Mouse (Mus musculus) E14TG2a.4 (cell line): ENCODE results near the gene Nat8f2.
"Not testable (repeated sequence)": the region's sequence is repeated elsewhere in the genome, so short reads cannot be mapped to it uniquely, and the experiment has no call there.

Source experiments
- H3K27me3 ChIP-seq: 2 replicates; pipeline ENCODE4 v1.6.1; 2014; ENCODE audit warnings: low read length, control low read depth; ENCODE audit not compliant: insufficient read depth
- H3K36me3 ChIP-seq: 2 replicates; pipeline ENCODE4 v1.6.1; 2014; ENCODE audit warnings: low read length, control low read depth; ENCODE audit not compliant: insufficient read depth
- H3K4me1 ChIP-seq: replicated peaks from 2 replicates; pipeline ENCODE4 v1.6.1; 2014; ENCODE audit warnings: low read depth, low read length, control low read depth
- H3K4me3 ChIP-seq: replicated peaks from 2 replicates; pipeline ENCODE4 v1.5.1; 2014; ENCODE audit warnings: mild to moderate bottlenecking, low read length
- H3K9me3 ChIP-seq: 2 replicates; pipeline ENCODE4 v1.6.1; 2014; ENCODE audit warnings: low read length, control low read depth
- CTCF ChIP-seq: conservative IDR thresholded peaks from 2 replicates; pipeline ENCODE4 v1.5.1; 2014; ENCODE audit warnings: low read length
- NANOG ChIP-seq: IDR thresholded peaks from 2 replicates; pipeline ENCODE4 v1.6.1; 2014; ENCODE audit warnings: borderline replicate concordance, low read length, mixed read lengths
- POU5F1 ChIP-seq: IDR thresholded peaks from 2 replicates; pipeline ENCODE4 v1.6.1; 2014; ENCODE audit warnings: low read length, borderline replicate concordance

Nat8f2 gene

DNA sequence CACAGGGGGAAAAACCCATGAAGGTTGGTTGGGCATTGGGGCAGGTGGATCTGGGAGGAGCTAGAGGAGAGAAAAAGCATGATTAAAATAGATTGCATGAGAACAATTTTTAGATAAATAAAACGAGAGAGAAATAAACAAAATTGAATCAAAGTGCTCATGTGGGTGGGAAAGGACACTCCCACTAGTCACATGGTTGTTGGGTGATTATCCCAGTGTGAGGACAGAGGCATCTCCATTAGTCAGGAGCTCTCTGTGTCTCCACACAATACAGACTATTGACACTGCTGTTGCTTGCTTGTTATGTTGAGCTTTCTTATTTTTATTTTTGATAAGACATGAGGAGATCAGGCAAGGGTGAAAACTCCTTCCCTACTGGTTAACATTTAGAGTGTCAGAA lies 22.0 kb downstream of the Nat8f2 start:
- Histone ChIP-seq H3K4me3 (no peak overlapping the region), H3K36me3 (no peaks in the 10 kb centered on the region), H3K27me3 (no peaks in the 10 kb centered on the region), H3K9me3 (no peaks in the 10 kb centered on the region), H3K4me1 (peaks cover 55% of the 10 kb centered on the region)
- TF ChIP-seq NANOG (no peak), CTCF (no peak), POU5F1 (no peak)

DNA sequence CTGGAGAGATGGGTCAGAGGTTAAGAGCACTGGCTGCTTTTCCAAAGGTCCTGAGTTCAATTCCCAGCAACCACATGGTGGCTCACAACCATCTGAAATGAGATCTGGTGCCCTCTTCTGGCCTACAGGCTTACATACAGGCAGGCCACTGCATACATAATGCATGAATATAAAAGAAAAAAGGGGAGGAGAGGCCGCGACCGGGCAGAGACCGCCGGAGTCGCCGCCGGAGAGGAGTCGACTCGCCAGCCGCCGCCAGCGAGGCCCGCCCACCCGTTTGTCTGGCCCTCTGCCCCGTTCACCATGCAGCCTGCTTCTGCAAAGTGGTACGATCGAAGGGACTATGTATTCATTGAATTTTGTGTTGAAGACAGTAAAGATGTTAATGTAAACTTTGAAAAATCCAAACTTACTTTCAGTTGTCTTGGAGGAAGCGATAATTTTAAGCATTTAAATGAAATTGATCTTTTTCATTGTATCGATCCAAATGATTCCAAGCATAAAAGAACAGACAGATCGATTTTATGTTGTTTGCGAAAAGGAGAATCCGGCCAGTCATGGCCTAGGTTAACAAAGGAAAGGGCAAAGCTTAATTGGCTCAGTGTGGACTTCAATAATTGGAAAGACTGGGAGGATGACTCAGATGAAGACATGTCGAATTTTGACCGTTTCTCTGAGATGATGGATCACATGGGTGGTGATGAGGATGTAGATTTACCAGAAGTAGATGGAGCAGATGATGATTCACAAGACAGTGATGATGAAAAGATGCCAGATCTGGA lies 25.1 kb downstream of the Nat8f2 start:
- H3K36me3 ChIP-seq, H3K9me3 ChIP-seq, H3K4me3 ChIP-seq, H3K27me3 ChIP-seq: not testable (repeated sequence)
- H3K4me1 ChIP-seq, result peaks cover 34% of the 10 kb centered on the region
- peak; percentile 26; the same call in 1 of the 2 replicates for TF ChIP-seq CTCF

DNA sequence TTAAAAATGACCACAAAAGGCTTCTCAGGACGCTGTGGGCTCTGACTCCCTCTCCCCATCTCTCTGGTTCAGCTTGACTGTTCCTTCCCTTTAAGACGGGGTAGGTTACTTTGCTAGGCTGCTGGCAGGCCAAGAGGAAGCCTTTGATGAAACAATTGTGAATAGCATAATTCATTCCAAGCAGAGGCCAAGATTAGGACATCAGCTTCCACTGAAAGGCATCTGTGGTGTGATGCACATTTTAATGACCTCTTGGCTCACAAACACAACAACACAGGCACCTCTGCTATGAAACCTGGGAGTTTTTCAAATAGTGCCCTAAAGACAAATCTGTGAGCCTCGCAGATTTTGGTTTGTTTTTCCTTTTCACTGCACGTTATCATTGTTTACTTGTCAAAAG lies 29.0 kb downstream of the Nat8f2 start:
- TF ChIP-seq NANOG, result no peak
- no peak for TF ChIP-seq CTCF
- no peak for TF ChIP-seq POU5F1
- Histone ChIP-seq H3K27me3 (no peaks in the 10 kb centered on the region), H3K36me3 (no peaks in the 10 kb centered on the region), H3K4me3 (no peak overlapping the region), H3K9me3 (no peaks in the 10 kb centered on the region), H3K4me1 (no peaks in the 10 kb centered on the region; the same call in 1 of the 2 replicates)

DNA sequence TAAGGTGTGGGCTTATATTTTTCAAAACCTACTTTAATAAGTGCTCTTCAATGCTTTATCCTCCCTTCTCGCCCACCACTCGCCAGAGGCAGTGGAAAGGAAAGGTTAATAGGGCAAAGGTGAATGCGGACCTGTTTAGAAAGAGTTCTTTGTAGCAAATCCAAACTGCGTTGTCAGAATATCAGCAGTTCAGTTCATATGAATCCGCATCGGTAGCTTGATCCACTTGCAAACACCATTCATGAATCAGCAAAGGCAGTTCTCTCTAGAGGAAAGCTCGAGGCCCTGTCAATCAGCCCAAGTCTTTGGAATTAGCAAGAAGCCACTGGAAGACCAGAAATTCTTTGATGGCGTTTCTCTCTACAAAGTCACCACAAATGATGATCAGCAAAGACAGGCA lies 30.3 kb downstream of the Nat8f2 start:
- H3K4me3 ChIP-seq, result no peak overlapping the region
- H3K4me1 ChIP-seq, result no peaks in the 10 kb centered on the region; the same call in 1 of the 2 replicates
- H3K36me3 ChIP-seq, result no peaks in the 10 kb centered on the region
- H3K9me3 ChIP-seq, result no peaks in the 10 kb centered on the region
- H3K27me3 ChIP-seq, result no peaks in the 10 kb centered on the region
- no peak for TF ChIP-seq NANOG
- no peak for TF ChIP-seq POU5F1
- TF ChIP-seq CTCF, result no peak

DNA sequence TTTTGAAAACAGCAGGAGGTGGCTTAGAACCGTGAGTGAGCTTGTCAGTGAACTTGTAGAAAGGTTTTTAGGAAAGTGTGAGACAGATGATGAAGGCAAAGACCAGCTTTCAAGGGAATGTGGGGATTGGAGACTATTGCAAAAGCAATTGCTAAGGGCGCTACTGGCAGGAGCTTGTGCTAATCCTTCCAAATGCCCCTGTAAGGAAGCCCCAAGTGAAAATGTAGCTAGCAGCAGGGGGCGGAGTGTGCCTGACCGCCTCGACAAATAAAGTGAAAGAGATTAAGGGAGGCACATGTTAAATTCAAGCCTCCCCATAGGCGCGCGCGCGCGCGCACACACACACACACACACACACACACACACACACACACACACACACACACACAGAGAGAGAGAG lies 31.7 kb downstream of the Nat8f2 start:
- H3K4me1 ChIP-seq, H3K9me3 ChIP-seq, H3K27me3 ChIP-seq, H3K4me3 ChIP-seq, H3K36me3 ChIP-seq: not testable (repeated sequence)

DNA sequence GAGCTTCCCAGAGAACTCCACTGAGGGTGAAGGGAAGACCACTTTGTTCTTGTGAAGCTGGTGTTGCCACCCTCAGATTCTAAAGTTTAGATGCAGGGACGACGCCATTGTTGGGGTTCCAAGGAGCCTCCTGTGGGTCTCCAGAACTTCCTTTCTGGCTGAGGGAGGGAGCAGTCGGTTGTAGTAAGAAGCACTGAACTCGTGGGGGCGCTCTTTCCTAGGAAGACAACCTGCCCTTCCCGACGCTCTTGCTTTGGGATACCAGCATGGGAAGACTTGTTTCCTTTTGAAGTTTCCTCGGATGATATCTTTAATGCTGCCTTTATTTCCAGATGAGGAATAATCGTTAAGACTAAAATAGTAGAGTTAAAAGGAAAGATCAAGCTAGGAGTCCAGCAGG lies 32.1 kb downstream of the Nat8f2 start:
- H3K27me3 ChIP-seq, H3K4me1 ChIP-seq, H3K36me3 ChIP-seq, H3K9me3 ChIP-seq, H3K4me3 ChIP-seq: not testable (repeated sequence)

DNA sequence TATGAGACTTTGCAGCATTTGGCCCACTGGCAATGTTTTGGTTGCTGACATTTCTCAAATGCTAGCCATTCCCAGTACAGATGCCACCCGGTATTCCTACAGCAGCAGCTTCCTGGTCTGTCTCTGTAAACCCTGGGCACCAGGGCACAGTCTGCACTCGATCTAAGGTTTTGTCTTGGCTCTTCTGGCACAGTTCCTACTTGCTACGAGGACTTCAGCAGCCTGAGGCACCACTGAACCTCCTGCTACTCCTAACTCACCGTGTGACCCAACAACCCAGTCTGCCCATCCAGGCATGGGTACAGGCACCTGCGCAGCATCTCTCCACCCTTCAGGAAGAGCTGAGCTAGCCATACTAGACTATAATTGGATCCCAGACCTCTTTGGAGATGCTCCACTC lies 32.9 kb downstream of the Nat8f2 start:
- not testable (repeated sequence) for H3K36me3 ChIP-seq, H3K27me3 ChIP-seq, H3K9me3 ChIP-seq, H3K4me3 ChIP-seq, H3K4me1 ChIP-seq

DNA sequence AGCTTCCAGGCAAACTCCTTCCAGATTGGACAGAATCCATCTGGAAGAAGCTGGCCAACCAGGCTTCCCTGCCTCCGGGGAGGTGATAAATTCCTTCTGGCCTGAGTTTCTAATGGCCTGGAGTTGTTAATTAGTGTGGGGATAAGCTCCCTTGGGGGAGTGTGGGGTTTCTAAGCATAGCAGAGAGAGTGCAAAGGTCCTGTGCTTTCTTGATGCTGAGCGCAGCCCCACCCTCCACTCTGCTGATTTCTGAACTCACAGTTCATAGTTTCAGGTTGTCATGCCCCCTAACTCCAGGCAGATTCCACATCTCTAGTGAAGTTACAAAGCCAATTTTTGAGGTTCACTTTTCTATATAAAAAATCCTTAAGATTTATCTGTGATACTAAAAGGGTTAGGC lies 33.9 kb downstream of the Nat8f2 start:
- H3K9me3 ChIP-seq, H3K36me3 ChIP-seq: not testable (repeated sequence)

DNA sequence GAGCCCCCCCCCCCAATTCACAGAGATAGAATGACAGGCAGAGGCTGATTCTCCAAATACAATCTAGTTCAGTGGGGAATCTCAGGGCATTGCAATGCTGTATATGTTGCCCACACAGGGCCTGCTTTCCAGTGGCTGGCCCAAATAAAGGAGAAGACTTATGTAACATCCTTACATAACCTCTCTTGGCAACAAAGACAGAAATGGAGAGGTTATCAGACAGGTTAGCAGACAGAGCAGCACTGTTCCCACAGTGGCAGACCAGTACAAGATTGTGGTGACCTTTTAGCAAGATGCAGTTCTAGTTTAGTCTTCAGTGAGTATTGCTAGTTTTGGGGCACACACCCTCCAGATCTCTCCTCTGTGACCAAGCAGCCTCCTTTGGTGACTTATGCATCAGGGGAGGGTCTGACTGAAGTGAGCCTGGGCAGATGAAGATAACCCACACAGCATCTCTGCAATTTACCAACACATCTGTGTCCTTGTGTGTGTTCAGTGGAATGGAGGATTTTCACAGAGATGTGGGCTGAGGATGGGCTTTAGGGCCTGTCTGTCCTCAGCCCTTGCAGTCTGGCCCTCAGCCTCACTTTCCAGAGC lies 34.4 kb downstream of the Nat8f2 start:
- H3K4me3 ChIP-seq, H3K27me3 ChIP-seq, H3K4me1 ChIP-seq, H3K9me3 ChIP-seq, H3K36me3 ChIP-seq: not testable (repeated sequence)

More for the DNA sequence above, 33.9 kb downstream of the Nat8f2 start:
- not testable (repeated sequence) for H3K4me3 ChIP-seq, H3K27me3 ChIP-seq, H3K4me1 ChIP-seq

DNA sequence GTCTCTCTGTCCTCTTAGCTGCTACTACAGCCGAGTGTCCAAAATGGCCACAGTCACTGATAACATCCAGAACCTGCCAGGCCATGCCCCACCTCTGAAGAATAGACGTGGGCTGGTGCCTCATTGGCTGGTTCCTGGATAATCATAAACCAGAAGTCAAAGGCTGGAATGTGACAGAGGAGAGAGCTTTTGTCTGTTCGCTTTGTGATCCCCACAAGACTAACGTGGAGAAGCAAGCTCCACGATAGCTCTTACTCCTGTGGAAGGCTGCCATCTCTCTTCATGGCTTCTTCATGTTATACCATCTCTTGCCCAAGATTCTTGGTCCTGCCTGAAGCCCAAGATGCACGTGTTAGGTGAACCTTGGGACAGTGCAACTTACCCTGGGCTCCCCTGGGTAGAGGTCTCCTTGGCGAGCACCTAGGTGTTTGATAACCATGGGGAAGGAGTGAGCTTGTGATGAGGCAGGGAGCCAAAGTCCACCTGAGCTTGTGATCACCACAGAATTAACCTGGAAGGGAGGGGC lies 37.1 kb downstream of the Nat8f2 start, which contains the start of gene Nat8:
Gene Nat8, minus strand, starts transcription at position 287 of the 526 bp plus-strand sequence.
- no peaks in the 10 kb centered on the region for H3K4me1 ChIP-seq
- no peaks in the 10 kb centered on the region for H3K36me3 ChIP-seq
- TF ChIP-seq NANOG (no peak), CTCF (no peak), POU5F1 (no peak)
- H3K4me3 ChIP-seq, result no peak within 1 kb of the TSS
- no peaks in the 10 kb centered on the region for H3K9me3 ChIP-seq
- no peaks in the 10 kb centered on the region for H3K27me3 ChIP-seq
